Mouse (Mus musculus) neutrophil, adult 5-6 weeks (primary cell): ENCODE results near the gene Prkci. TPM values are rescaled to one million over a fixed set of nuclear protein-coding genes. Genes with fewer than 3 reads are reported as not detected.
A peak's percentile ranks its signal among the peaks of the same experiment; 100 is the strongest.

Experiments used
- ATAC-seq: fragments of 151-379, 151-347 bp; 2 replicates; pipeline ENCODE4 v1.8.0; 2017; ENCODE audit warnings: mild to moderate bottlenecking, moderate TSS enrichment; ENCODE audit not compliant: insufficient number of reproducible peaks, poor library complexity, low FRiP score, severe bottlenecking; ENCODE audit errors: extremely low read depth
- total RNA-seq: library from RNA; stranded (forward); fragments of 200-1000 nt; gene quantifications from 2 replicates; pipeline ENCODE4 v1.2.3, GENCODE M21; 2017

The Prkci gene
- total RNA-seq, 1 experiment from 2014 or later = 10.9 TPM

GRCm38 (mm10) chr3:31027718-31028117 is 32.2 kb downstream of the Prkci start:
- ATAC-seq = no peak

DNA sequence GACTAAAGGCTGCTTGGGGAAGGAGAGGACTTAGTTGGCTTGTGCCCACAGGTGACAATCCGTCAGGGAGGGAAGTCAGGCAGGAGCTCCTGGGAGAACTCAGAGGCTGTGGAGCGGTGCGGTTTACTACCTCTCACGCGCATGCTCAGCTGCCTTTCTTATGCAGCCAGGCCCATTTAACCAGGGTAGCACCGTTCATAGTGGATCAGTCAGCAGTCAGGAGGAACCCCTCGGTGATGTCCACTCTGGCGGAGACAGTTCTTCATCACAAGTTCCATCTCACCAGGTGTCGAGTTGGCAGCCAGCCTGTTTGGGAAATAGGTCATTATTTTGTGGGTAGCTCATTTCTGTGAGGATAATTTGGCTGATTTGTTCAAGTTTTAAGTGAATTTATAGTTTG is 36.1 kb downstream of the Prkci start:
- ATAC-seq = no peak

GRCm38 (mm10) chr3:31033644-31034043 is 38.1 kb downstream of the Prkci start:
- no peak for ATAC-seq

DNA sequence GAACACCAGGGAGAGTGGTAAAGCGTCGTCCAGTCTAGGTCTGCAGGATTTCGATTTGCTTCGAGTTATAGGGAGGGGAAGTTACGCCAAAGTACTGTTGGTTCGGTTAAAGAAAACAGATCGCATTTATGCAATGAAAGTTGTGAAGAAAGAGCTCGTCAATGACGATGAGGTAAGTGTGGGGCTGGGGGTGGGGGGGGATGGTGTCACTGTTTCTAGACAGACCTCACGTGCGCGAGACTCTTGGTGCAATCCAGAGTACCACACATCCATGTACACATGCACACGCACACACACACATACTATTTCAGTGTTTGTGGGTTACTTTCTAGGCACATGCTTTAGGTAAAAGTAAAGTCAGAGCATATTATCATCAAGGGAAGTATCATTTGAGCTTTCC is 42.3 kb downstream of the Prkci start:
- ATAC-seq = peak; percentile 19; the same call in 1 of the 2 replicates

- no peak for ATAC-seq
Measured at GRCm38 (mm10) chr3:31038689-31039088, 43.1 kb downstream of the Prkci start.

- no peak for ATAC-seq
Measured at GRCm38 (mm10) chr3:31042992-31043391, 47.4 kb downstream of the Prkci start.

DNA sequence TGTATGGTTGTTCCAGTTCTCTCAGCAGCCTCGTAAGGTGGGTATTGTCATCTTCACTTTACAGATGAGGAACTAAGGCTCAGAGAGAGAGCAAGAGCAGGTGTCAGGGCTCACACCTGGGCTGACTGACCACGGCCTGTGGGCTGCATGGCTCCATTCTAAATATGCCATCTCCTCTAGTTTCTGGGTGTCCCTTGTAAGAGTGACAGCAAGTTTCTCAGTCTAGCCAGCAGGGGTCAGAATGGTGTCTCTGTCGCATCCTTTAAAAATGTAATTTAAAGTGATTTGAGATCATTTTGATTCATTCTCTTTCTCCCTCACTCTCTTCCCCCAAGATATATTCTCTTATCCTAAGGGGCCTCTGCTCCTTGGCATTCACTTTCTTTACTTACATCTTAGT is 51.7 kb downstream of the Prkci start:
- no peak for ATAC-seq

DNA sequence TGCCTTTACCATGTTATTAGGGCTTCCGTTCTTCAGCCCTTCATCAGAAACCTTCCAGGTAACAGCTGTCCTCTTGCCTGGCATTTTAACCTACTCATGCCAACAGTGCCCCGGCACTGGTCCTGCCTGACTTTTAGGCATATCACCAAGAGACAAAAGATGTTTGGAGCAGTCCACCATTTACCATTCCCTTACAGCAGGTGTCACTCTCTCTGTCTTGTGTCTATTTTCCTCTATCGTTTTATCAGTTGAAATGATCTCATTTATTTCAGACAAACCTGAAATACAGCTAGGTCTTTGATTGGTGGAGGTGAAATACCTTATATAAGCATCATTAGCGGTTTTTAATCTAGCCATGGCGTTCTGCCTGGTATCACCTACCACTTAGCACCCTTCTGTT is 53.5 kb downstream of the Prkci start:
- no peak for ATAC-seq

DNA sequence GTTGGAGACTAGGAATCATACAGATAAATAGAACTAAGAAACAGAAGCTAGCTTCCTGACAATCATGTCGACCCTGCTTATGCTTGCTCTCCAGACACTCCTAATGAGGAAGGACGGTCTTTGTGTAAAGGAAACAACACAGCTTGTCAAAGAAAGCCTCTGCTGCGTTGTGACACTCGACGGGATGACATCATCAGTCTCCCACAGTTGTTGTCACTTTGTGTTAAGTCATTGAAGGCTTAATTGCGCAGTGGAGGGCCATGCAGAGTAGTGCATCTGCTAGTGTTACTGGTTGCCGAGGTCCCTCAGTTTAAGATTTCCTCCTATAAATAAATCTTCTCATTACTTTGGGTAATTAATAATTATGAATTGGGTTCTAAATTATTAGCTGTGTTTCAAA is 54.8 kb downstream of the Prkci start:
- no peak for ATAC-seq

DNA sequence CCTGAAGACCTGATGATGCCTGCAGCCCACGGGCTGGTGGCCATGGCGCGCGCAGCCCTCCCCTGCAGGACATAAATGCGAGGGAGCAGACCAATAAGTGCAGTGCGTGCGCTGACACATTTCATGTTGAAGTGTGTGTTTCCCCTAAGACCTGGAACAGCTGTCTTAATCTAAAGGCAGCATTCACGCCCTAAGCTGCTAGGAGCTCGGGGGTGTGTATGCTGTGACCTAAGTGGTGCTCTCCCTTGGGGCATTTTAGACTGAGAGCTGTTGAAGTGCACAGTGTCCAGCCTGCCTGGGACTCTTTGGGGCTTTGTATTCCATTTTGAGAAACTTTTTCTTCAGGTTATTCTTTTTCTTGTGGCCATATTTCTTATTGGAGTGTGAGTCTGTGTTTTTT is 56.2 kb downstream of the Prkci start:
- no peak for ATAC-seq

DNA sequence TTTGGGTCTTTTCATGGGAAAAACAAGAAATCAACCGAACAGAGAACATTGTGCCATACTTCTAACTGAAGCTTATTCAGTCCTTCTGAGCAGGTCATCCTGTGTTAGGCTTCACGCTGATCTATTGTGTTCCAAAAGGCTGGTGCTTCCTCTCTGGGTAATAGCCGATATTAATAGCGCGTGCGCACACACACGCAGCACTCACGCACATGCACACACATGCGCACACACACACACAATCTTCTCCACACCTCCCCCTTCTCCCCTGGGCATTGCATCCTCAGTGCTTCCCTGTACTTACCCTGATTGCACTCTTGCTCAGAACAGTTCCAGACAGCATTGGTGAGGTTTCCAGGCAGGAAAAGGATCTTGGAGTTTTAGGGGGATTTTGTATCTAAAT is 57.6 kb downstream of the Prkci start:
- no peak for ATAC-seq

DNA sequence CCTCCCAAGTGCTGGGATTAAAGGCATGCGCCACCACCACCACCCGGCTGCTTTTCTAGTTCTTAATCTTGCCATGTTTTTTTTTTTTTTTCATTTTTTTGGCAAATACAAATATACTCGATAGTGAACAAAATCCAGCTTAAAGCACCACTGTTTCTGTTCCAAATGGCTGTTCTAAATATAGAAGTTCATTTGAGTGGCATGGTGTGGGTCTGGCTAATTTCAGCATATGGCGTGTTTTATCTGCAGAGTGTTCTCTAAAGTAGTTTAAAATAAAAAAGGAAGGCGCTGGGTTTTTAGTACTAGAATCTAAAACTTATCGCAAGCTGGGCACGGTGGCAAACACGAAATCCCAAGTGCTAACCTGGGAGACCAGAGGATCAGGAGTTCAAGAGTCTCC is 59.3 kb downstream of the Prkci start:
- ATAC-seq = no peak

- ATAC-seq = no peak
Measured at GRCm38 (mm10) chr3:31056047-31056650, 60.6 kb downstream of the Prkci start.

DNA sequence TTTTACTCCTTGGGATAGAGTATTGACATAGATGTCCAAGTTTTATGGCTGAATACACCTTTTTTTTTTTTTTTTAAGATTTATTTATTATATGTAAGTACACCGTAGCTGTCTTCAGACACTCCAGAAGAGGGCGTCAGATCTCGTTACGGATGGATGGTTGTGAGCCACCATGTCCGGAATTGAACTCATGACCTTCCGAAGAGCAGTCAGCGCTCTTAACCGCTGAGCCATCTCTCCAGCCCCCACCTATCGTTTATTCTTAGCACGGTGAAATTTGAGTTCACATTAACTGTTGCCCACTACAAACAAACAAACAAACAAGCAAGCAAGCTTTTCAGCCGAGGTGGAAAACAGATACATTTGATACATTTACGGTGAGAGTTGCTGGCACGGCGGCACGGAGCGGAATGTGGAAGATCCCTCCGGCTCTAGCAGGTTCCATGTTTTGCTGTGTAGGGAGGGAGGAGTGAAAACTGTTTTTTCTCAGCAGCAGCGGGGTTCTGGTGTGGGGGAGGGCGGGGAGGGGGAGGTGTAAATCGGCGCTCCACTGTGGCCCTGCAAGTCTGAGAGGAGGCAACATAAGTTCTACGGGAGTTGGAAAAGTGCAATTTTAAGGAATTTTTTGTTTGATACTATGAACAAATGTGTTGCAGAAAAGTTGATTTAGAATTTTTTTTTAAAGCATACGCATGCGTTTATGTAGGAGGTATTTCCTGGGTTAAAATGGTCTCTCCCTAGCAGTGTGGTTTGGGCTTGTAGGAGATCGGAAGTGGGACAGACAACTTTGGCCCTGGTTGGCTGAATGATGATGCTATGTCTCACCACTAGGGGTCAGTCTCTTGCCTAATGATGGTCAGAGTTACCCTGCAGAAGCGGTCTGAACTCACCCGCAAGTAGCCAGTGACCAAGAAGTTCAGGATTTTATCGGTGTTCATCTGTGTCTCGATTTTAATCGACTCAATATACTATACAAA is 61.4 kb downstream of the Prkci start:
- peak; percentile 77 for ATAC-seq

DNA sequence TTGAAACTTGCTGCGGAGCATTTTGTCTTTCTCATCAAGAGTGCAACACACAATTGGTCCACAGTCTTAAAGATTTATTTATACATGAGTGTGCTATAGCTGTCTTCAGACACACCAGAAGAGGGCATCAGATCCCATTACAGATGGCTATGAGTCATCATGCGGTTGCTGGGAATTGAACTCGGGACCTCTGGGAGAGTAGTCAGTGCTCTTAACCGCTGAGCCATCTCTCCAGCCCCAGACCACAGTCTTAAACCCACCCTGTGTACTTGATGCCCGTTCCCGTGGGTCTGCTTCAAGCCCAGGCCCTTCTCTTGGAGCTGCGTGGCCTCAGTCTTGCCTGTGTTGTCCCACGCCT is 65.2 kb downstream of the Prkci start:
- no peak for ATAC-seq

- peak; percentile 77 for ATAC-seq
Measured at GRCm38 (mm10) chr3:31061103-31061785, 65.7 kb downstream of the Prkci start.

DNA sequence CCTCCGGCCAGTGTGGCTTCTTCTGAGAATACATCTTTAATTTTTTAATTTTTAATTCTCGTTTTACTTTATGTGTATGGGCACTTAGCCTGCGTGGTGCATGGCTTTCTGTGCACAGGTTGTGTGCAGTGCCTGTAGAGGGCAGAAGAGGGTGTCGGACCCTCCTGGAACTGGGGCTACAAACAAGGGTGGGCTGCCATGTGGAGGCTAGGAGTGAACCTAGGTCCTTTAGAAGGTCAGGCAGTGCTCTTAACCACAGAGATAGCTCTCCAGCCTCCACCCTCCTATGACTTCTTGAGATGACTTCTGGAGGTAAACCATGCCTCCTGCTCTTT is 66.2 kb downstream of the Prkci start:
- ATAC-seq = peak; percentile 40; the same call in 1 of the 2 replicates

- ATAC-seq = no peak
Measured at GRCm38 (mm10) chr3:31062325-31062724, 66.8 kb downstream of the Prkci start.

- ATAC-seq = no peak
Measured at GRCm38 (mm10) chr3:31068482-31068881, 72.9 kb downstream of the Prkci start.

DNA sequence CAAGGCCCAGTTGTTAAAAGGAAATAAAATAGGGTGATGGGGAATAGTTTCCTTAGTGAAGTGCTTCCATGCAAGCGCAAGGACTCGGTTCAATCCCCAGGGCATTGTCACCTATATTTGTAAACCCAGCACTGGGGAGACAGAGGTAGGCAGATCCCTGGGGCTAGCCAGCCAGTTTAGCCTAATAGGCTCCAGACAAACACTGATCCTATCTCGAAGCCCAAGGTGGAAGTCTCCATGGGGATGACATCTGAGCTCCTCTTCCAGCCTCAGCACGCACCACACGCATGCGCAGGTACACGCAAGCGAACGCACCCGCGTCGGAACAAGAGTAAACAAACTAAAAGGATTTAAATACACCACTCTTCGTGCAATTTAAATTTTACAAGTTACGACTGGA is 76.3 kb downstream of the Prkci start:
- ATAC-seq = no peak
